Mouse (Mus musculus) bone marrow, adult 2 months (tissue): ENCODE data around the gene Mzf1.

Experiments
- CTCF ChIP-seq: fragments of 200-500 bp; IDR thresholded peaks from 2 replicates; pipeline ENCODE4 v1.5.1; 2011; ENCODE audit warnings: low read length, control low read depth; ENCODE audit not compliant: control insufficient read depth, insufficient read depth
- POLR2A ChIP-seq: fragments of 200-500 bp; IDR thresholded peaks from 2 replicates; pipeline ENCODE4 v1.6.1; 2011; ENCODE audit warnings: low read depth, mild to moderate bottlenecking, control low read depth, low read length, borderline replicate concordance; ENCODE audit not compliant: control insufficient read depth

GRCm38 (mm10) chr7:12998053-12998452, 56.5 kb downstream of the Mzf1 start, which contains the start of gene Slc27a5:
- TF ChIP-seq CTCF (no peak), POLR2A (no peak)
